Mouse (Mus musculus) cerebellum, adult 8-10 months (tissue): ENCODE results near the gene Hemk1.

Experiments
- DNase-seq: peaks from one replicate; pipeline ENCODE4 v3.0.0; 2022

Gene Hemk1

GRCm38 (mm10) chr9:107343146-107343943 is 5.2 kb upstream of the Hemk1 start:
- peak; percentile 93 for DNase-seq

GRCm38 (mm10) chr9:107342201-107342709 is 4.1 kb upstream of the Hemk1 start:
- no peak for DNase-seq

GRCm38 (mm10) chr9:107340911-107341645 is 2.9 kb upstream of the Hemk1 start:
- DNase-seq, result no peak

- peak; percentile 95 for DNase-seq
Measured at GRCm38 (mm10) chr9:107340267-107340859, 2.2 kb upstream of the Hemk1 start, which contains the start of gene 6430571L13Rik. 6430571L13Rik (plus strand) TSS chr9:107340602.

- DNase-seq, result no peak
Measured at GRCm38 (mm10) chr9:107336386-107336785, 1.8 kb downstream of the Hemk1 start.

- peak; percentile 79 for DNase-seq
Measured at GRCm38 (mm10) chr9:107335909-107336308, 2.2 kb downstream of the Hemk1 start.

- DNase-seq, result no peak
Measured at GRCm38 (mm10) chr9:107335046-107335445, 3.1 kb downstream of the Hemk1 start.

GRCm38 (mm10) chr9:107334356-107334755 is 3.8 kb downstream of the Hemk1 start:
- DNase-seq, result no peak

- no peak for DNase-seq
Measured at GRCm38 (mm10) chr9:107333686-107334085, 4.5 kb downstream of the Hemk1 start.

GRCm38 (mm10) chr9:107330791-107331190 is 7.4 kb downstream of the Hemk1 start:
- no peak for DNase-seq

- DNase-seq, result no peak
Measured at GRCm38 (mm10) chr9:107327879-107328620, 10.1 kb downstream of the Hemk1 start.

GRCm38 (mm10) chr9:107325904-107326303 is 12.2 kb downstream of the Hemk1 start:
- no peak for DNase-seq

GRCm38 (mm10) chr9:107324799-107325561 is 13.2 kb downstream of the Hemk1 start:
- no peak for DNase-seq

GRCm38 (mm10) chr9:107323558-107323957 is 14.6 kb downstream of the Hemk1 start:
- DNase-seq, result peak; percentile 64

GRCm38 (mm10) chr9:107322461-107323050 is 15.6 kb downstream of the Hemk1 start:
- DNase-seq, result no peak

GRCm38 (mm10) chr9:107315791-107316190 is 22.4 kb downstream of the Hemk1 start:
- no peak for DNase-seq

- DNase-seq, result no peak
Measured at GRCm38 (mm10) chr9:107313926-107314325, 24.2 kb downstream of the Hemk1 start.

- DNase-seq, result no peak
Measured at GRCm38 (mm10) chr9:107312811-107313584, 25.2 kb downstream of the Hemk1 start.

- no peak for DNase-seq
Measured at GRCm38 (mm10) chr9:107309600-107309999, 28.6 kb downstream of the Hemk1 start.

- DNase-seq, result no peak
Measured at GRCm38 (mm10) chr9:107309171-107309570, 29.0 kb downstream of the Hemk1 start.
